Mouse (Mus musculus): ENCODE measurements at regions not wholly inside any gene's neighbourhood (a gene's known extent, or its start where the extent isn't known, plus 50 kb on each side); places are given as distances from the start of the nearest gene placed in this dataset.

GRCm38 (mm10) chr12:98046459-98047440 lies 212.5 kb downstream of the Galc start:
- Histone ChIP-seq H3K9me3 (ENCODE audit: low read length) (no peaks in the 10 kb centered on the region), H3K9ac (replicated peaks; ENCODE audit: low read length) (no peak overlapping the region), H3K27me3 (ENCODE audit: insufficient read depth, low read length) (no peaks in the 10 kb centered on the region), H3K36me3 (ENCODE audit: insufficient read depth, low read length) (no peaks in the 10 kb centered on the region), H3K4me1 (ENCODE audit: insufficient read depth, low read length) (peaks cover 14% of the 10 kb centered on the region), H3K27ac (ENCODE audit: low read length) (no peak overlapping the region), H3K4me2 (replicated peaks; ENCODE audit: low read depth, low read length) (no peak overlapping the region), H3K4me3 (ENCODE audit: low read length) (no peak overlapping the region)
- ATAC-seq (ENCODE audit: low FRiP score, low TSS enrichment): no peak
- 73% methylated on average over 11 of the region's 11 CpGs for WGBS

DNA sequence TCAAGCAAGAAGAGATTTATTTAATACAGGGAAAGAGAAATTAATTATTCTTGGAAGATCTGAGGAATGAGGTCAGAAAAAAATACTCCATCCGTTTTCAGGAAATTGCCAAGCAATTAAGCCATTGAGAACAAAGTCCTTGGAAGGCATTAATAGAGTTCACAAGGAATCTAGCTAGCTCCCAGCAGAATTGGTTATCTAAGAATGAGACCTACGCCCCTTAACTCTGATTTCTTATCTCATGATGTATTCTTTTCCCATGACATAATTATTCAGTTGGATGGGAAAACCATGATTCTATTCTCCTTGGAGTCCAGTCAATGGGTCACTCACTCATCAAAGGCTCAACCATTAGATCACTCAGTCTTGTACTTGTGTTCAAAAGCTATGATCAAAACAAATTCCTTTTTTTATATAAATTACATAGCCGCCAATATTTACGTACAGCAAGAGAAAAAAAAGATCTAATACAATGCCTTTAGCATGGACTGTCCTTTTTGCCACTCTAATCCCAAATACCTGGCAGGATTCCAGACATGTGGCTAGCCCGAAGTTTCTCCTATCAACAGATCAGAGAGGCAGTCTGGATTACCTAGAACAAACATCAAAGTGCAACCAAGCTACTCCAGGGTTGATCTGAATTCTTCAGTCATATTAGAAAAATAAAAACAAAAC lies 213.3 kb downstream of the Galc start:
- no peak overlapping the region for H3K27ac ChIP-seq (ENCODE audit: low read length)
- no peak for ATAC-seq (ENCODE audit: low FRiP score, low TSS enrichment)
- no peak overlapping the region for H3K4me3 ChIP-seq (ENCODE audit: low read length)
- peaks cover 13% of the 10 kb centered on the region for H3K4me1 ChIP-seq (ENCODE audit: insufficient read depth, low read length)
- no peak overlapping the region for H3K9ac ChIP-seq (replicated peaks; ENCODE audit: low read length)
- H3K9me3 ChIP-seq (ENCODE audit: low read length): no peaks in the 10 kb centered on the region
- H3K27me3 ChIP-seq (ENCODE audit: insufficient read depth, low read length): no peaks in the 10 kb centered on the region
- no peak overlapping the region for H3K4me2 ChIP-seq (replicated peaks; ENCODE audit: low read depth, low read length)
- no peaks in the 10 kb centered on the region for H3K36me3 ChIP-seq (ENCODE audit: insufficient read depth, low read length)
- 63% methylated on average over 5 of the region's 5 CpGs for WGBS

- Histone ChIP-seq H3K9me3 (ENCODE audit: low read length) (no peaks in the 10 kb centered on the region), H3K4me1 (ENCODE audit: insufficient read depth, low read length) (no peaks in the 10 kb centered on the region), H3K27ac (ENCODE audit: low read length) (no peak overlapping the region), H3K27me3 (ENCODE audit: insufficient read depth, low read length) (no peaks in the 10 kb centered on the region), H3K9ac (replicated peaks; ENCODE audit: low read length) (no peak overlapping the region), H3K4me3 (ENCODE audit: low read length) (no peak overlapping the region), H3K4me2 (replicated peaks; ENCODE audit: low read depth, low read length) (no peak overlapping the region), H3K36me3 (ENCODE audit: insufficient read depth, low read length) (no peaks in the 10 kb centered on the region)
- WGBS: 78% methylated on average over 5 of the region's 5 CpGs
- no peak for ATAC-seq (ENCODE audit: low FRiP score, low TSS enrichment)
Measured at GRCm38 (mm10) chr12:98043436-98043835, 215.8 kb downstream of the Galc start.

DNA sequence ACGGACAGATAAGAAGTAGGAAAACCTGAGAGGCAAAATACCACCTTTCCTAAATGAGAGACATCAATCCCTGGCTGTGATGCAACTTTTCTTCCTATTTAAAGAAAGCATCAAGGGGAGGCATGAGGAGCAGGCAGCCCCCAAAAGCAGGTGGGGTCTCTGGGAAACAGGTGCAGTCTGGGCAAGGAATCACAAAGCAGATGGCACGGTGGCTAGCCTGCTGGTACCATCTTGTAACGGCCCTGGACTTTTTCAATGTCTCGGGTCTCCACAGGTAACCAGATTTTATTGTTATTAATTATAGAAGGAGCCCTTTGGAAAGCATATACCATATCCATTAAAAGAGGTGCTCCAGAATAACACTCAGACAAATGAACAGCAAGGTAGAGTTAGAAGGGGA lies 219.6 kb downstream of the Galc start:
- Histone ChIP-seq H3K4me2 (replicated peaks; ENCODE audit: low read depth, low read length) (no peak overlapping the region), H3K9ac (replicated peaks; ENCODE audit: low read length) (no peak overlapping the region), H3K4me1 (ENCODE audit: insufficient read depth, low read length) (no peaks in the 10 kb centered on the region), H3K36me3 (ENCODE audit: insufficient read depth, low read length) (no peaks in the 10 kb centered on the region), H3K9me3 (ENCODE audit: low read length) (no peaks in the 10 kb centered on the region), H3K27ac (ENCODE audit: low read length) (no peak overlapping the region), H3K27me3 (ENCODE audit: insufficient read depth, low read length) (no peaks in the 10 kb centered on the region), H3K4me3 (ENCODE audit: low read length) (no peak overlapping the region)
- 87% methylated on average over 4 of the region's 4 CpGs for WGBS
- no peak for ATAC-seq (ENCODE audit: low FRiP score, low TSS enrichment)

DNA sequence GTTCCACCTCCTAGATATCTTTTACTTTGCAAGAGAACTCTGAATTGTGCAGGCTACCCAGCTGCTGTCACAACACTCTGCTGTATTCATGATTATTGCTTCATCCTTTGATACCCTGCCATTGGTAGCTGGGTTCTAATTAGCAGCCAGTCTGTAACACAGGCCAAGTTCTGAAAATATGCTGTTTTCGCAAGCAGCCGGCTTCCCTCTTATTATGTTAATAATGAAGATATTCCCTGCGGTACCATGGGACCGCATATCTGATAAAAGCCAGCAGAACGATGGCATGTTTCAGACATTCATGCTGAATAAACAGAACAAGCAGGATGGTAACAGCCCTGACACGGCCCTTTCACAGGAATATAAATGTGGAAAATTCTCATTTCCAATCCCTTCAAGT lies 235.6 kb downstream of the Galc start:
- no peaks in the 10 kb centered on the region for H3K9me3 ChIP-seq (ENCODE audit: low read length)
- H3K4me1 ChIP-seq (ENCODE audit: insufficient read depth, low read length): no peaks in the 10 kb centered on the region
- no peak overlapping the region for H3K27ac ChIP-seq (ENCODE audit: low read length)
- ATAC-seq (ENCODE audit: low FRiP score, low TSS enrichment): no peak
- no peak overlapping the region for H3K9ac ChIP-seq (replicated peaks; ENCODE audit: low read length)
- WGBS: 88% methylated on average over 6 of the region's 6 CpGs
- no peaks in the 10 kb centered on the region for H3K36me3 ChIP-seq (ENCODE audit: insufficient read depth, low read length)
- no peak overlapping the region for H3K4me3 ChIP-seq (ENCODE audit: low read length)
- H3K27me3 ChIP-seq (ENCODE audit: insufficient read depth, low read length): no peaks in the 10 kb centered on the region
- H3K4me2 ChIP-seq (replicated peaks; ENCODE audit: low read depth, low read length): no peak overlapping the region

- no peaks in the 10 kb centered on the region for H3K27me3 ChIP-seq (ENCODE audit: insufficient read depth, low read length)
- no peak overlapping the region for H3K27ac ChIP-seq (ENCODE audit: low read length)
- H3K9ac ChIP-seq (replicated peaks; ENCODE audit: low read length): no peak overlapping the region
- H3K4me3 ChIP-seq (ENCODE audit: low read length): no peak overlapping the region
- no peaks in the 10 kb centered on the region for H3K4me1 ChIP-seq (ENCODE audit: insufficient read depth, low read length)
- 60% methylated on average over 8 of the region's 8 CpGs for WGBS
- no peaks in the 10 kb centered on the region for H3K9me3 ChIP-seq (ENCODE audit: low read length)
- no peaks in the 10 kb centered on the region for H3K36me3 ChIP-seq (ENCODE audit: insufficient read depth, low read length)
- H3K4me2 ChIP-seq (replicated peaks; ENCODE audit: low read depth, low read length): no peak overlapping the region
- ATAC-seq (ENCODE audit: low FRiP score, low TSS enrichment): no peak
Measured at GRCm38 (mm10) chr12:98014607-98015278, 244.5 kb downstream of the Galc start.

- peaks cover 5% of the 10 kb centered on the region; the same call in 1 of the 2 replicates for H3K4me1 ChIP-seq (ENCODE audit: insufficient read depth, low read length)
- no peaks in the 10 kb centered on the region for H3K9me3 ChIP-seq (ENCODE audit: low read length)
- no peak overlapping the region for H3K27ac ChIP-seq (ENCODE audit: low read length)
- no peak for ATAC-seq (ENCODE audit: low FRiP score, low TSS enrichment)
- no peak overlapping the region for H3K9ac ChIP-seq (replicated peaks; ENCODE audit: low read length)
- 81% methylated on average over 2 of the region's 2 CpGs for WGBS
- H3K36me3 ChIP-seq (ENCODE audit: insufficient read depth, low read length): no peaks in the 10 kb centered on the region
- H3K4me3 ChIP-seq (ENCODE audit: low read length): no peak overlapping the region
- no peak overlapping the region for H3K4me2 ChIP-seq (replicated peaks; ENCODE audit: low read depth, low read length)
- H3K27me3 ChIP-seq (ENCODE audit: insufficient read depth, low read length): no peaks in the 10 kb centered on the region
Measured at GRCm38 (mm10) chr12:98009175-98009574, 250.1 kb downstream of the Galc start.

DNA sequence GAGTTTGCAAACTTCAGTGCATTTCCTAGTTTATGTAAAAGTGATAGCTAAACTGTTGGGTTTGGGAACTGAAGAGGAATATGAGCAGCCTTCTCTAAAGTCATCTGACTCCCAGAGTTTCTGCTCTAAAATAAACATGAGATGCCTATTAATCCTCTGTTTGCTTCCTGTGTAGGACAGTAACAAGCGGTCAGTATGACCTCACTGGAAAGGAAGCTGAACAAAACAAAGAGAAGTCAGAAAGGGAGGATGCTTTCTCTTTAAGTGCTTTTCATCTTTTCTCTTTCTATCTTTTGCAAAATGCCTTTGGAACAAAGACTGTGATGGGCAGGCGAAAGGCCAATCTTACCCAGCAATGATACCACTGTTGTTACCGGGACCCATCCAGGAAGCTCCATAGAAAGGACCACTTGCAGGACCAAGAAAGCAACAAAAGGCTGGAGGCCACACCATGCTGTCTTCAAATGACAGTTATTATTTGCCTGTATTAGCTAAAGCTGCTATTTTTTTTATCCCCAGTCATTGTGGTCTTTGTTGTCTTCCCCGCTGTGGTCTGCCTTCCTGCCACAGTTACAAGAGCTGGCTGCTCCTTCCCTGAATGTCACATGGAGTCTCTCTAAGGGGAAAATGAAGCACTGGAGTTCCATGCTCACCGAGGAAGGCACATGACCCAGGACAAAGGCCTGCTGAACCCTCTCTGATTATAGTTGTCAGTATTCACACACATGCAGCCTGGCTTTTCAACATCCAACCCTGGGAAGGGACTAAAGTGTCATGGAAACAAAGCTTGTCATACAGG lies 253.4 kb downstream of the Galc start:
- Histone ChIP-seq H3K9me3 (ENCODE audit: low read length) (no peaks in the 10 kb centered on the region), H3K36me3 (ENCODE audit: insufficient read depth, low read length) (no peaks in the 10 kb centered on the region), H3K4me2 (replicated peaks; ENCODE audit: low read depth, low read length) (no peak overlapping the region), H3K27ac (ENCODE audit: low read length) (peak overlapping the region; percentile 90), H3K4me1 (ENCODE audit: insufficient read depth, low read length) (peaks cover 5% of the 10 kb centered on the region; the same call in 1 of the 2 replicates), H3K4me3 (ENCODE audit: low read length) (no peak overlapping the region), H3K27me3 (ENCODE audit: insufficient read depth, low read length) (no peaks in the 10 kb centered on the region), H3K9ac (replicated peaks; ENCODE audit: low read length) (no peak overlapping the region)
- peak; percentile 87 for ATAC-seq (ENCODE audit: low FRiP score, low TSS enrichment)
- WGBS: 46% methylated on average over 5 of the region's 5 CpGs

- Histone ChIP-seq H3K4me2 (replicated peaks; ENCODE audit: low read depth, low read length) (no peak overlapping the region), H3K27ac (ENCODE audit: low read length) (no peak overlapping the region), H3K9ac (replicated peaks; ENCODE audit: low read length) (no peak overlapping the region), H3K4me3 (ENCODE audit: low read length) (no peak overlapping the region), H3K27me3 (ENCODE audit: insufficient read depth, low read length) (no peaks in the 10 kb centered on the region), H3K9me3 (ENCODE audit: low read length) (no peaks in the 10 kb centered on the region), H3K4me1 (ENCODE audit: insufficient read depth, low read length) (peaks cover 5% of the 10 kb centered on the region; the same call in 1 of the 2 replicates), H3K36me3 (ENCODE audit: insufficient read depth, low read length) (no peaks in the 10 kb centered on the region)
- ATAC-seq (ENCODE audit: low FRiP score, low TSS enrichment): peak; percentile 82; the same call in 1 of the 2 replicates
- WGBS: 33% methylated on average over 5 of the region's 5 CpGs
Measured at GRCm38 (mm10) chr12:98002217-98002616, 257.0 kb downstream of the Galc start.
